Mouse (Mus musculus): ENCODE measurements around the gene Sec22a. TPM values are rescaled to one million over a fixed set of nuclear protein-coding genes. Genes with fewer than 3 reads are reported as not detected.

Gene Sec22a
- total and polyA plus RNA-seq, 3 experiments = 10.5 to 98.3 (median 11.4) TPM

GRCm38 (mm10) chr16:35287244-35287643 lies 76.5 kb downstream of the Sec22a start:
- Histone ChIP-seq H3K4me1 (ENCODE audit: control insufficient read depth in 1 of 2, insufficient read depth in 2 of 2, low read length in 2 of 2) (no peaks in the 10 kb centered on the region), H3K27ac (ENCODE audit: control insufficient read depth, low read depth, low read length) (no peak overlapping the region), H3K4me3 (ENCODE audit: control insufficient read depth in 1 of 2, insufficient read depth in 1 of 2, low read depth in 2 of 2, low read length in 2 of 2) (no peak overlapping the region), H3K27me3 (ENCODE audit: control insufficient read depth in 1 of 2, insufficient read depth in 2 of 2, low read length in 2 of 2) (no peaks in the 10 kb centered on the region), H3K79me2 (ENCODE audit: control insufficient read depth, insufficient read depth, low read length, poor library complexity) (no peaks in the 10 kb centered on the region), H3K36me3 (ENCODE audit: control insufficient read depth in 1 of 2, insufficient read depth in 2 of 2, low read length in 2 of 2) (no peaks in the 10 kb centered on the region), H3K9me3 (replicated peaks; ENCODE audit: insufficient read depth, low read length) (no peaks in the 10 kb centered on the region), H3K9ac (ENCODE audit: control insufficient read depth, low read depth, low read length, poor library complexity, severe bottlenecking) (no peak overlapping the region)
- no peak for DNase-seq (ENCODE audit: low read depth, low spot score)
- TF ChIP-seq TCF12 (IDR thresholded peaks at IDR 0.05; ENCODE audit: low read depth, low read length) = no peak
- no peak for TF ChIP-seq JUND (IDR thresholded peaks at IDR 0.05; ENCODE audit: low read depth, low read length)
- no peak for TF ChIP-seq SMC3 (IDR thresholded peaks at IDR 0.05; ENCODE audit: low read depth, low read length)
- TF ChIP-seq POLR2A (IDR thresholded peaks at IDR 0.05; ENCODE audit: control insufficient read depth in 1 of 2, insufficient read depth in 1 of 2, low read depth in 1 of 2, low read length in 2 of 2, poor library complexity in 1 of 2) = no peak
- TF ChIP-seq TBP (IDR thresholded peaks at IDR 0.05; ENCODE audit: low read depth, low read length) = no peak
- TF ChIP-seq SIN3A (IDR thresholded peaks at IDR 0.05; ENCODE audit: low read length) = no peak
- TF ChIP-seq KAT2A (conservative IDR thresholded peaks at IDR 0.05; ENCODE audit: low read depth, low read length) = no peak
- no peak for TF ChIP-seq CTCF (IDR thresholded peaks at IDR 0.05 in 2 of 3, conservative IDR thresholded peaks at IDR 0.05 in 1 of 3; ENCODE audit: control insufficient read depth in 1 of 3, insufficient read depth in 1 of 3, low read depth in 2 of 3, low read length in 3 of 3, poor library complexity in 1 of 3, severe bottlenecking in 1 of 3)
- TF ChIP-seq NELFE (IDR thresholded peaks at IDR 0.05; ENCODE audit: low read depth, low read length) = no peak
- TF ChIP-seq ZKSCAN1 (IDR thresholded peaks at IDR 0.05; ENCODE audit: low read depth, low read length) = no peak
- TF ChIP-seq CHD2 (IDR thresholded peaks at IDR 0.05; ENCODE audit: low read length) = no peak

- DNase-seq (ENCODE audit: low read depth, low spot score) = no peak
- Histone ChIP-seq H3K4me3 (ENCODE audit: control insufficient read depth in 1 of 2, insufficient read depth in 1 of 2, low read depth in 2 of 2, low read length in 2 of 2) (no peak overlapping the region), H3K9ac (ENCODE audit: control insufficient read depth, low read depth, low read length, poor library complexity, severe bottlenecking) (no peak overlapping the region), H3K9me3 (replicated peaks; ENCODE audit: insufficient read depth, low read length) (no peaks in the 10 kb centered on the region), H3K27me3 (ENCODE audit: control insufficient read depth in 1 of 2, insufficient read depth in 2 of 2, low read length in 2 of 2) (no peaks in the 10 kb centered on the region), H3K4me1 (ENCODE audit: control insufficient read depth in 1 of 2, insufficient read depth in 2 of 2, low read length in 2 of 2) (no peaks in the 10 kb centered on the region), H3K36me3 (ENCODE audit: control insufficient read depth in 1 of 2, insufficient read depth in 2 of 2, low read length in 2 of 2) (no peaks in the 10 kb centered on the region), H3K27ac (ENCODE audit: control insufficient read depth, low read depth, low read length) (no peak overlapping the region), H3K79me2 (ENCODE audit: control insufficient read depth, insufficient read depth, low read length, poor library complexity) (no peaks in the 10 kb centered on the region)
- TF ChIP-seq ELF1 (IDR thresholded peaks at IDR 0.05; ENCODE audit: low read depth, low read length) = no peak
Measured at GRCm38 (mm10) chr16:35285821-35286220, 77.9 kb downstream of the Sec22a start.

GRCm38 (mm10) chr16:35282456-35282855 lies 81.3 kb downstream of the Sec22a start:
- no peak overlapping the region for H3K27ac ChIP-seq (ENCODE audit: control insufficient read depth, low read depth, low read length)
- DNase-seq (ENCODE audit: low read depth, low spot score) = no peak
- H3K4me1 ChIP-seq (ENCODE audit: control insufficient read depth in 1 of 2, insufficient read depth in 2 of 2, low read length in 2 of 2) = no peaks in the 10 kb centered on the region
- no peaks in the 10 kb centered on the region for H3K79me2 ChIP-seq (ENCODE audit: control insufficient read depth, insufficient read depth, low read length, poor library complexity)
- no peak overlapping the region for H3K4me3 ChIP-seq (ENCODE audit: control insufficient read depth in 1 of 2, insufficient read depth in 1 of 2, low read depth in 2 of 2, low read length in 2 of 2)
- no peak for TF ChIP-seq USF1 (IDR thresholded peaks at IDR 0.05; ENCODE audit: low read depth, low read length)
- TF ChIP-seq MAX (IDR thresholded peaks at IDR 0.05; ENCODE audit: low read length) = no peak
- TF ChIP-seq SMC3 (IDR thresholded peaks at IDR 0.05; ENCODE audit: low read depth, low read length) = no peak
- H3K9me3 ChIP-seq (replicated peaks; ENCODE audit: insufficient read depth, low read length) = no peaks in the 10 kb centered on the region
- H3K27me3 ChIP-seq (ENCODE audit: control insufficient read depth in 1 of 2, insufficient read depth in 2 of 2, low read length in 2 of 2) = no peaks in the 10 kb centered on the region
- no peak overlapping the region for H3K9ac ChIP-seq (ENCODE audit: control insufficient read depth, low read depth, low read length, poor library complexity, severe bottlenecking)
- no peaks in the 10 kb centered on the region for H3K36me3 ChIP-seq (ENCODE audit: control insufficient read depth in 1 of 2, insufficient read depth in 2 of 2, low read length in 2 of 2)

Measured in MEL (cell line).